Mouse (Mus musculus) E14TG2a.4 (cell line): ENCODE data around the gene Rbpj.
A peak's percentile ranks its signal among the peaks of the same experiment; 100 is the strongest.

ENCODE experiments used
- H3K27me3 ChIP-seq: 2 replicates; pipeline ENCODE4 v1.6.1; 2014; ENCODE audit warnings: low read length, control low read depth; ENCODE audit not compliant: insufficient read depth
- H3K36me3 ChIP-seq: 2 replicates; pipeline ENCODE4 v1.6.1; 2014; ENCODE audit warnings: low read length, control low read depth; ENCODE audit not compliant: insufficient read depth
- H3K4me1 ChIP-seq: replicated peaks from 2 replicates; pipeline ENCODE4 v1.6.1; 2014; ENCODE audit warnings: low read depth, low read length, control low read depth
- H3K4me3 ChIP-seq: replicated peaks from 2 replicates; pipeline ENCODE4 v1.5.1; 2014; ENCODE audit warnings: mild to moderate bottlenecking, low read length
- H3K9me3 ChIP-seq: 2 replicates; pipeline ENCODE4 v1.6.1; 2014; ENCODE audit warnings: low read length, control low read depth
- CTCF ChIP-seq: conservative IDR thresholded peaks from 2 replicates; pipeline ENCODE4 v1.5.1; 2014; ENCODE audit warnings: low read length
- NANOG ChIP-seq: IDR thresholded peaks from 2 replicates; pipeline ENCODE4 v1.6.1; 2014; ENCODE audit warnings: borderline replicate concordance, low read length, mixed read lengths
- POU5F1 ChIP-seq: IDR thresholded peaks from 2 replicates; pipeline ENCODE4 v1.6.1; 2014; ENCODE audit warnings: low read length, borderline replicate concordance

Rbpj gene

DNA sequence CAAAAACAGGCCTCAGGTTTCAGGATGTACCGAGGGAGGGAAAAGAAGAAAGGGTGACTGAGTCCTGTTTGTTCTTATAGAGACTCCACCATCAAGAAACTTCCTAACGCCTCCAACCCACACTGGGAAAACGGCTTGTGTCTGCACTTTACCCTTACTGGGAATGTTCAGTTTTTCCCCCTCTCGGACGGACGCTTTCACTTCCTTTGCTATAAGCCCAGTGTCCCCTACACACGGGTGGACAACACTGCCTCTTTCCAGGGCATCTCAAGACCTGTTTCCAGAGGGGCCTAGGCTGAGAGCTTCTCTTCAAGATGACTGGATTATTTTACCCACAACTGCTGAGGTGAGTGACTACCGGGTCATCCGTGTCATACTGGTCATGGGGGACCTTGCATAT lies at the start of gene Rbpj:
Rbpj (plus strand) TSS at position 270 of the 400 bp plus-strand sequence.
- no peak for TF ChIP-seq CTCF
- no peak for TF ChIP-seq POU5F1
- no peak for TF ChIP-seq NANOG
- Histone ChIP-seq H3K36me3 (no peaks in the 10 kb centered on the region), H3K9me3 (no peaks in the 10 kb centered on the region), H3K4me3 (peak within 1 kb of the TSS; percentile 58), H3K4me1 (peaks cover 82% of the 10 kb centered on the region), H3K27me3 (peaks cover 5% of the 10 kb centered on the region; the same call in 1 of the 2 replicates)

- H3K4me1 ChIP-seq = no peaks in the 10 kb centered on the region
- H3K4me3 ChIP-seq = no peak overlapping the region
- H3K36me3 ChIP-seq = no peaks in the 10 kb centered on the region
- 0 out of 2 replicates have a peak, but pooled peaks cover 14% of the 10 kb centered on the region for H3K27me3 ChIP-seq
- H3K9me3 ChIP-seq = no peaks in the 10 kb centered on the region
- TF ChIP-seq POU5F1 (no peak), NANOG (no peak), CTCF (no peak)
Observed at GRCm38 (mm10) chr5:53420777-53421176, 45.2 kb upstream of the Rbpj start.

DNA sequence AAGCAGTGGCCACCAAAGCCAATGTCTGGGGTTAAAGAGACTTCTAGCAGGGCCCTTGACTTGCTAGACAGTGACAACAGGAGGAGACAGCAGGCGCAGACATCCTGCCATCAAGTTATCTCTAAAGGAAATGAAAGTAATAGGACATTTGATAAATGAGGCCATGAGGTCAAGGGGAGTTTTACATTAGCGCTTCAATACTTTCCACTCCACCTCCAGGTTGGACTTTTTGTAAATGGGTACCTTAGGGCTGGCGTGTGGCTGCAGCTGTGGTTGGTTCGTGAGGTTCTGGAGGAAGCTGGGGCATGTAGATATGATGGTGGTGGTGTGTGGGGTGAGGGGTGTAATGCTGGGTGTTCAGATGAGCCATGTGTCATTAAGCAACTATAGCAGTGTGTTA lies 44.7 kb upstream of the Rbpj start:
- Histone ChIP-seq H3K27me3 (0 out of 2 replicates have a peak, but pooled peaks cover 14% of the 10 kb centered on the region), H3K9me3 (no peaks in the 10 kb centered on the region), H3K4me3 (no peak overlapping the region), H3K4me1 (no peaks in the 10 kb centered on the region), H3K36me3 (no peaks in the 10 kb centered on the region)
- TF ChIP-seq POU5F1 (no peak), NANOG (no peak), CTCF (no peak)

DNA sequence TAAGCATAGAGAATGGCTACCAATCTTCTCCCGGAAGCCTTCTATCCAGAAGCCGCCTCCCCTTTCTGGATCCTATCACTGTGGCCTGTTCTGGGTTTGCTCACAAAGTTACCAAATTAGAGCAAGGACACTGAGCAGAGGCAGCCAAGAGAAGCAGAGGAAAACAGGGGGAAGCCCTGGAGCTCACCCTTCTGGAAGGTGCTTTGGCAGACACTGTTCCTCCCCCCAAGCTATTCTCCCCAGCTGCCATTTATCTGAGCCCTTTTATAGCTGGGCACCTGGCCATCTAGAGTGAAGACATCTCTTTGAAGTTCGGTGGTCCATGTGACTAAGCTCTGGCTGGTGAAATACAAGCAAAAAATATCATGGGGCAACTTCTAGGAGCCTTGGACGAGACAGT lies 38.5 kb upstream of the Rbpj start:
- H3K27me3 ChIP-seq = peaks cover 2% of the 10 kb centered on the region; the same call in 1 of the 2 replicates
- H3K4me3 ChIP-seq = no peak overlapping the region
- H3K36me3 ChIP-seq = no peaks in the 10 kb centered on the region
- no peaks in the 10 kb centered on the region for H3K9me3 ChIP-seq
- H3K4me1 ChIP-seq = no peaks in the 10 kb centered on the region
- TF ChIP-seq CTCF (no peak), POU5F1 (no peak), NANOG (no peak)

DNA sequence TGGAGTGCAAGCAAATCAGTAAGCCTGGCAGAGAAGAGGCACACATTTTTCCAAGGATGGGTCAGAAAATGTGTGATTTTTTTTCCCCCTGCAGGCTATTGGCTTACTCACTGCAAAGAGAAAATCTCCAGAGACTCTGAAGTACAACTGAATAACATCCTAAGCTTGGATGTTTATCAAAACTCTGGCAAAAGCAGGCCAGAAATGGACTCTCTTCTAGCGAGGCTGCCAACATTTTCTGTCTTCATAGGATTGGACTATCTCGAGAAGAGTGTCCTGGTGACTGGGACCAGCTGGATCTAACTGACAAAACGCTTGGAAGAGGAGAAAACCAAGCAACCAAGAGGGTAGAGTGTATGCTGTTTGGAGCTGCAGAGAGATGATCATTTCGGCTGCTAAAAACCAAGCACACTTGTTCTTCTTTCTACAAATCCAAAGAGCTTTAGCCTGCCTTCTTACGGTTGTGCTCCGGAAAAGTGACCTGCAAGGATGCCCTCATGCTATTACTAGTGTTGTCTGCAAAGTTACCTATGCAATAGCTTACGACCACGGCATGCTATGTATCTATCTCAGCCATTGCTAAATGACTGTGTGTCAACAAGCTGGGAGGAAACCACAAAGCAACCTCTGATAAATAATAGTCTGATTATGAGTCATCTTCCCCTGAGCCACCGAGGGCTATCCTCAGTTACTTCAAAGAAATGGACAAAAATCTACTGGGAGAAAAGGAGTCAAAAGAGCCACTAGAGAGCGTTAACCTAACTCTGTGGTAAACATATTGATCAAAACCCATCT lies 36.1 kb upstream of the Rbpj start:
- no peaks in the 10 kb centered on the region for H3K4me1 ChIP-seq
- peaks cover 2% of the 10 kb centered on the region; the same call in 1 of the 2 replicates for H3K27me3 ChIP-seq
- no peak overlapping the region for H3K4me3 ChIP-seq
- TF ChIP-seq NANOG (no peak), CTCF (no peak), POU5F1 (no peak)
- H3K9me3 ChIP-seq = peaks cover 4% of the 10 kb centered on the region
- H3K36me3 ChIP-seq = no peaks in the 10 kb centered on the region

DNA sequence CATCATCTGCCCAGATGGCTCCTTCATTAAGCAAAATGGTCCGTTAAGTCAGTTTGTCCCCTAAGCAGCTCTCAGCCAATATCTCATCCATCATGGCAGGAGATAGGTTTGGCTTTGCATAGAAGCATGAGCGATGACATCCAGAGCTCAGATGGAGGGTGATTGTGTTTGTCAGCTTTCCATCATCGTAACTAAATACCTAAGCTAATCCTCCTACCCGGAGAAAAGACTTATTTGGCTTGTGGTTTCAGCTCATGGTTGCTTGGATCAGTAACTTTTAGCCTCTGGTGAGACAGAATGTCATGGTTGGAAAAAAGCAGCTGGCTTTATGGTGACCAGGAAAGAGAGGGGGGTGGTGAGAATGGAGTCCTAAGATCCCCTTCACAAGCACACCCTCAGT lies 33.5 kb upstream of the Rbpj start:
- H3K4me3 ChIP-seq = no peak overlapping the region
- H3K36me3 ChIP-seq = no peaks in the 10 kb centered on the region
- TF ChIP-seq NANOG (no peak), CTCF (no peak), POU5F1 (no peak)
- peaks cover 2% of the 10 kb centered on the region; the same call in 1 of the 2 replicates for H3K27me3 ChIP-seq
- H3K4me1 ChIP-seq = peaks cover 1% of the 10 kb centered on the region; the same call in 1 of the 2 replicates
- peaks cover 17% of the 10 kb centered on the region for H3K9me3 ChIP-seq

DNA sequence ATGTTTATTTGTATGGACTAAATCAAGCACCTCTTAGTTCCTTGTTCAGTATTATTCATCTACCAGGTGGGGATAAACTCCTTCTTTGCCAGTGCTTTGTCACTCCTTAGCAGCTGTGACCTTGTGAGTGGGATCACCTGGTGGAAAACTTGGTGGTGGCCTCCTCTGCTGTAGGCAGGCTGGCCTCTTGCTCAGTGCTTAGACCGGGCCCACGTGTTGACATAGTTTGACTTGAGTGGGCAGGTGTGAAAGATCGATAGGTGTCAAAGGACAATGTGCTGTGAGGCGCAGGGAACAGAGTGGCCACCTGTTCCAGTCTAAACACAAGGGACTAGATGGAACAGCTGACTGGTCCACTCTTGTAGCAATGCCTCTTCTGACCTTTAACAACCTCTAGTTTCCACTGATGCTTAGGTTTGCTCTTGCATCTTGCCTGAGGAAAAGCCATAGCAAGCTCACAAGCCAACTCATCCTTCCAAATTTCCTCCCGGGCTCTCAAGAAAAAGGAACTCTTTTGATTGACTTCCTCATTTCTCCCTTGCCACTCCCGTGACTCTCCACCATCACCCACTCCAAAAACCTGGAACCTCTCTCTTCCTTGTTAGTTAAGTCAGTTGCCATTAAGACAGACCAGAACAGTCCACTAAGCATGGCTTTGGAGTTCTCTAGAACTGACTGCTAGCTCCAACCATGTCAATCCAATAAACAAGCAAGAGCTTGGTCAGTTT lies 28.9 kb upstream of the Rbpj start:
- Histone ChIP-seq H3K36me3 (no peaks in the 10 kb centered on the region), H3K4me3 (no peak overlapping the region), H3K9me3 (peaks cover 35% of the 10 kb centered on the region), H3K27me3 (no peaks in the 10 kb centered on the region), H3K4me1 (peaks cover 5% of the 10 kb centered on the region; the same call in 1 of the 2 replicates)
- TF ChIP-seq POU5F1 = no peak
- no peak for TF ChIP-seq CTCF
- TF ChIP-seq NANOG = no peak

- Histone ChIP-seq H3K27me3 (no peaks in the 10 kb centered on the region), H3K36me3 (no peaks in the 10 kb centered on the region), H3K4me1 (peaks cover 5% of the 10 kb centered on the region; the same call in 1 of the 2 replicates), H3K9me3 (peaks cover 35% of the 10 kb centered on the region), H3K4me3 (no peak overlapping the region)
- no peak for TF ChIP-seq CTCF
- no peak for TF ChIP-seq NANOG
- no peak for TF ChIP-seq POU5F1
Observed at GRCm38 (mm10) chr5:53437767-53438166, 28.2 kb upstream of the Rbpj start.

GRCm38 (mm10) chr5:53438268-53438667 lies 27.7 kb upstream of the Rbpj start:
- H3K4me1 ChIP-seq = peaks cover 5% of the 10 kb centered on the region; the same call in 1 of the 2 replicates
- H3K27me3 ChIP-seq = no peaks in the 10 kb centered on the region
- H3K9me3 ChIP-seq = peaks cover 35% of the 10 kb centered on the region
- no peaks in the 10 kb centered on the region for H3K36me3 ChIP-seq
- TF ChIP-seq POU5F1 (no peak), NANOG (no peak), CTCF (no peak)
- H3K4me3 ChIP-seq = no peak overlapping the region
